ENCODE assay signal across 16 mouse cellular contexts in genomic region chr1:135441861-135442260, GRCm38 (mm10).
"Had no signal": no experiment of that assay in that cellular context is flagged by ENCODE, and none has a peak within 500 bp of the region (broad histone marks: within the 10 kb centered on the region; RNA-seq: fewer than 3 reads in every experiment).

No protein-coding gene starts in this region.

- H3K27me3 ChIP-seq: neural tube, embryonic 13.5 days; neural tube, embryonic 15.5 days; stomach, embryonic 15.5 days had no signal

- H3K4me2 ChIP-seq: neural tube, embryonic 13.5 days; neural tube, embryonic 15.5 days; stomach, embryonic 15.5 days had no signal

- H3K4me3 ChIP-seq: neural tube, embryonic 13.5 days; neural tube, embryonic 15.5 days; stomach, embryonic 15.5 days had no signal

- DNase-seq: retina, postnatal 1 day; right cerebral cortex, adult 18-20 months; right cerebral cortex, postnatal 14 days; right cerebral cortex, postnatal 25 days; right cerebral cortex, postnatal 4 days; spleen, adult 18-20 months; thymus, adult 18-20 months; thymus, adult 2 months; thymus, postnatal 14 days; thymus, postnatal 25 days; thymus, postnatal 36 days; thymus, postnatal 4 days had no signal

- H3K9me3 ChIP-seq: neural tube, embryonic 13.5 days; neural tube, embryonic 15.5 days; stomach, embryonic 15.5 days had no signal

- H3K9ac ChIP-seq: neural tube, embryonic 13.5 days; neural tube, embryonic 15.5 days; stomach, embryonic 15.5 days had no signal

- H3K27ac ChIP-seq: neural tube, embryonic 13.5 days; neural tube, embryonic 15.5 days; stomach, embryonic 15.5 days; stomach, postnatal 0 days had no signal

- H3K4me1 ChIP-seq: neural tube, embryonic 13.5 days; neural tube, embryonic 15.5 days; stomach, embryonic 15.5 days had no signal
